Mouse (Mus musculus) CH12.LX (cell line): ENCODE measurements at regions not wholly inside any gene's neighbourhood (a gene's known extent, or its start where the extent isn't known, plus 50 kb on each side); places are given as distances from the start of the nearest gene placed in this dataset.

Experiments
- CHD2 ChIP-seq: IDR thresholded peaks from 2 replicates; pipeline ENCODE4 v1.6.1; 2011; ENCODE audit warnings: low read length, improper control_type of control experiment
- CTCF ChIP-seq, 2 experiments: IDR thresholded peaks in 1 of 2; conservative IDR thresholded peaks in 1 of 2; 2 replicates each; pipeline ENCODE4 v1.5.1; 2011 to 2012; ENCODE audit warnings: low read depth in 2 of 2, low read length in 2 of 2, improper control_type of control experiment in 1 of 2, inconsistent platforms in 1 of 2, mild to moderate bottlenecking in 1 of 2, moderate library complexity in 1 of 2
- EP300 ChIP-seq: IDR thresholded peaks from 2 replicates; pipeline ENCODE4 v1.6.1; 2011; ENCODE audit warnings: low read length, improper control_type of control experiment
- JUN ChIP-seq: IDR thresholded peaks from 2 replicates; pipeline ENCODE4 v1.6.1; 2011; ENCODE audit warnings: low read depth, mild to moderate bottlenecking, low read length, improper control_type of control experiment, moderate library complexity; ENCODE audit not compliant: insufficient read depth
- MAFK ChIP-seq: IDR thresholded peaks from 2 replicates; pipeline ENCODE4 v1.6.1; 2011; ENCODE audit warnings: low read length, improper control_type of control experiment; ENCODE audit not compliant: insufficient replicate concordance
- NELFE ChIP-seq: IDR thresholded peaks from 2 replicates; pipeline ENCODE4 v1.6.1; 2011; ENCODE audit warnings: low read depth, low read length, improper control_type of control experiment
- POLR2A ChIP-seq: IDR thresholded peaks from 2 replicates; pipeline ENCODE4 v1.6.1; 2011; ENCODE audit warnings: low read depth, mild to moderate bottlenecking, improper control_type of control experiment, low read length
- TCF12 ChIP-seq: IDR thresholded peaks from 2 replicates; pipeline ENCODE4 v1.6.1; 2014; ENCODE audit warnings: low read depth, mild to moderate bottlenecking, inconsistent platforms, low read length, improper control_type of control experiment
- UBTF ChIP-seq: IDR thresholded peaks from 2 replicates; pipeline ENCODE4 v1.6.1; 2012; ENCODE audit warnings: low read depth, mild to moderate bottlenecking, inconsistent platforms, low read length, improper control_type of control experiment, moderate library complexity
- ZKSCAN1 ChIP-seq: IDR thresholded peaks from 2 replicates; pipeline ENCODE4 v1.6.1; 2012; ENCODE audit warnings: low read depth, inconsistent platforms, low read length, improper control_type of control experiment, borderline replicate concordance

DNA sequence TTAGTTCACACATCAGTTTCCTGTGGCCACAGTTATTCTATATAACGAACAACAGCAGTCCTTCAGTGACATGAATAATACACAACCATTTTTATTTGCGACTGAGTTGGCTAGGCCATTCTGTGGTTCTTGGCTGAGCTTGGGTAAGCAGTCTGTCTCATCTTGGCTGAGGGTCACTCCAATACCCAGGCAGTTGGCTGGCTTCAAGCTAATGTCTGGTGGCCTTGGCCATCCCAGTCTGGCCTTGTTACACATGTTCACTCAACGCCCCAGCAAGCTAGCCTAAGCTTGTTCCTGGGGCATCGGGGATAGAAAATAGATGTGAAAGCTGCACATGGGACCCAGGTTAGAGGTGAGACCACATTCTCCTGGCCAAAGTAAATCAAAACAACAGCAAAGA lies 175.5 kb upstream of the Serpine2 start:
- TF ChIP-seq MAFK (no peak), CTCF (conservative IDR thresholded peaks at IDR 0.05 in 1 of 2, IDR thresholded peaks at IDR 0.05 in 1 of 2; ENCODE audit: low read depth in 2 of 2, low read length in 2 of 2) (no peak), POLR2A (no peak), JUN (no peak), ZKSCAN1 (no peak), NELFE (no peak), EP300 (no peak), UBTF (no peak), TCF12 (no peak), CHD2 (no peak)
